Mouse (Mus musculus) erythroblast, adult 5-6 weeks (primary cell): Measurements from ENCODE around the gene Il23a. TPM values are rescaled to one million over a fixed set of nuclear protein-coding genes. Genes with fewer than 3 reads are reported as not detected.
"Not testable (repeated sequence)": the region's sequence is repeated elsewhere in the genome, so short reads cannot be mapped to it uniquely, and the experiment has no call there.

Experiments used
- ATAC-seq: replicated peaks from 2 replicates; pipeline ENCODE4 v1.8.0; 2016; ENCODE audit warnings: moderate number of reproducible peaks, mild to moderate bottlenecking, moderate TSS enrichment, inconsistent platforms; ENCODE audit not compliant: poor library complexity, low FRiP score, severe bottlenecking
- total RNA-seq, 2 experiments: library from RNA; stranded (forward) in 1 of 2; stranded (reverse) in 1 of 2; fragments of 150-400 nt in 1 of 2; fragments of 200-764, 138-1000 nt in 1 of 2; gene quantifications; 2 replicates each; pipeline versions ENCODE4 v1.2.3 to v1.2.4; 2015 to 2017; ENCODE audit warnings: low replicate concordance in 2 of 2

Il23a gene
- total RNA-seq, 2 experiments from 2014 or later, result not detected

- ATAC-seq, result no peak
Measured at GRCm38 (mm10) chr10:128310902-128311301, 12.3 kb upstream of the Il23a start.

- no peak for ATAC-seq
Measured at GRCm38 (mm10) chr10:128310177-128310576, 11.6 kb upstream of the Il23a start.

- ATAC-seq, result no peak
Measured at GRCm38 (mm10) chr10:128309654-128310053, 11.1 kb upstream of the Il23a start.

GRCm38 (mm10) chr10:128303126-128304021 is 4.8 kb upstream of the Il23a start, which contains the start of gene Pan2:
Gene Pan2 (plus strand): TSS chr10:128303335.
- ATAC-seq, result peak; percentile 96

GRCm38 (mm10) chr10:128302785-128303125 is 4.2 kb upstream of the Il23a start:
- peak; percentile 56 for ATAC-seq

- ATAC-seq, result peak; percentile 16; the same call in 1 of the 2 replicates
Measured at GRCm38 (mm10) chr10:128302357-128302756, 3.8 kb upstream of the Il23a start.

GRCm38 (mm10) chr10:128298243-128298642 is 309 bp downstream of the Il23a start:
- no peak for ATAC-seq

GRCm38 (mm10) chr10:128297622-128298021 is 930 bp downstream of the Il23a start:
- 0 out of 2 replicates have a peak, but pooled peaks have one; percentile 19 for ATAC-seq

GRCm38 (mm10) chr10:128297221-128297620 is 1.3 kb downstream of the Il23a start:
- ATAC-seq, result no peak

- no peak for ATAC-seq
Measured at GRCm38 (mm10) chr10:128296370-128297090, 2.0 kb downstream of the Il23a start.

- not testable (repeated sequence) for ATAC-seq
Measured at GRCm38 (mm10) chr10:128290594-128290993, 8.0 kb downstream of the Il23a start.

- ATAC-seq, result peak; percentile 71
Measured at GRCm38 (mm10) chr10:128283604-128284579, 14.7 kb downstream of the Il23a start.

GRCm38 (mm10) chr10:128282886-128283450 is 15.6 kb downstream of the Il23a start:
- ATAC-seq, result no peak

- ATAC-seq, result no peak
Measured at GRCm38 (mm10) chr10:128281682-128282081, 16.9 kb downstream of the Il23a start.

GRCm38 (mm10) chr10:128280943-128281342 is 17.6 kb downstream of the Il23a start:
- no peak for ATAC-seq

GRCm38 (mm10) chr10:128278158-128278557 is 20.4 kb downstream of the Il23a start:
- no peak for ATAC-seq

- not testable (repeated sequence) for ATAC-seq
Measured at GRCm38 (mm10) chr10:128275374-128275773, 23.2 kb downstream of the Il23a start.

- ATAC-seq, result not testable (repeated sequence)
Measured at GRCm38 (mm10) chr10:128272819-128273439, 25.6 kb downstream of the Il23a start.

- no peak for ATAC-seq
Measured at GRCm38 (mm10) chr10:128271883-128272282, 26.7 kb downstream of the Il23a start.
